14 mouse cellular contexts compared by ENCODE assay signal in the genomic region with DNA sequence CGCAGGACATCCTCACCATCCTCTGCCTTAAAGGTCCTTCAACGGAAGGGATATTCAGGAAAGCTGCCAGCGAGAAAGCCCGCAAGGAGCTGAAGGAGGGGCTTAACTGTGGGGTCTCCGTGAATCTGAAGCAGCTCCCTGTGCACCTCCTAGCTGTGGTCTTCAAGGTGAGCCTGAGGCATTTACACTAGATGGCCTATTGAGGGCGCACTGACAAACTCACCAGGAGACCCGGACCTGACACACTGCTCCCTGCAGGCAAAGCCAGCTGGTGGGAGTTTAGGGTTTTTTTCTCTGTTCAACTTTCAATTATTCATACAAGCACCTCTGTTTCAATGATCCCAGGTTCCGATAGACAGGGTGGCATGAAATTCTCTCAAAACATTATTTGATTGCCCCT. TPM values are rescaled to one million over a fixed set of nuclear protein-coding genes. Genes with fewer than 3 reads are reported as not detected.
DNase-seq lines count a peak whose midpoint lies in the region; ATAC-seq and TF ChIP-seq lines count a peak whose summit lies in the region.
"Had no signal": no experiment of that assay in that cellular context is flagged by ENCODE, and none has a peak within 500 bp of the region (broad histone marks: within the 10 kb centered on the region; RNA-seq: fewer than 3 reads in every experiment).

No protein-coding gene starts in this region.

- 0 out of 2 replicates have a peak, but pooled peaks have one; percentile 23 for TF ChIP-seq CTCF in kidney, adult 2 months (conservative IDR thresholded peaks at IDR 0.05; ENCODE audit: insufficient read depth, insufficient read length, low read depth, low read length)
- TF ChIP-seq CTCF in thymus, adult 2 months (IDR thresholded peaks at IDR 0.05; ENCODE audit: borderline replicate concordance, control insufficient read depth, extremely low read depth, insufficient read depth, low read length, poor library complexity) = no peak

- no peaks in the 10 kb centered on the region for H3K36me3 ChIP-seq in kidney, adult 2 months (ENCODE audit: control insufficient read depth, insufficient read depth, low read length)
- H3K36me3 ChIP-seq in thymus, adult 2 months (ENCODE audit: control insufficient read depth, insufficient read depth, low read length) = no peaks in the 10 kb centered on the region
- H3K36me3 ChIP-seq in embryonic facial prominence, embryonic 10.5 days (replicated peaks) = no peaks in the 10 kb centered on the region
- H3K36me3 ChIP-seq in limb, embryonic 10.5 days = no peaks in the 10 kb centered on the region
- H3K36me3 ChIP-seq: heart, embryonic 13.5 days; limb, embryonic 12.5 days had no signal

- no peak overlapping the region for H3K4me3 ChIP-seq in kidney, adult 2 months (ENCODE audit: insufficient read depth, low read depth, low read length)
- no peak overlapping the region for H3K4me3 ChIP-seq in thymus, adult 2 months (ENCODE audit: control insufficient read depth, insufficient read depth, low read length)
- H3K4me3 ChIP-seq in embryonic facial prominence, embryonic 10.5 days = no peak overlapping the region
- no peak overlapping the region for H3K4me3 ChIP-seq in limb, embryonic 10.5 days
- H3K4me3 ChIP-seq: erythroblast, embryonic 14.5 days; heart, embryonic 13.5 days; limb, embryonic 12.5 days; myocyte had no signal

- H3K4me1 ChIP-seq in kidney, adult 2 months (ENCODE audit: control insufficient read depth, insufficient read depth, low read length) = no peaks in the 10 kb centered on the region
- H3K4me1 ChIP-seq in thymus, adult 2 months (replicated peaks; ENCODE audit: control insufficient read depth, insufficient read depth, low read length) = peaks cover 15% of the 10 kb centered on the region
- peaks cover 10% of the 10 kb centered on the region for H3K4me1 ChIP-seq in embryonic facial prominence, embryonic 10.5 days
- peaks cover 7% of the 10 kb centered on the region for H3K4me1 ChIP-seq in limb, embryonic 10.5 days

- no peaks in the 10 kb centered on the region for H3K9me3 ChIP-seq in embryonic facial prominence, embryonic 10.5 days
- H3K9me3 ChIP-seq in limb, embryonic 10.5 days (replicated peaks) = no peaks in the 10 kb centered on the region
- H3K9me3 ChIP-seq: heart, embryonic 13.5 days; limb, embryonic 12.5 days had no signal

- H3K27ac ChIP-seq in kidney, adult 2 months (ENCODE audit: insufficient read depth, low read depth, low read length) = no peak overlapping the region
- H3K27ac ChIP-seq in thymus, adult 2 months (ENCODE audit: control insufficient read depth, insufficient read depth, low read length) = no peak overlapping the region
- no peak overlapping the region for H3K27ac ChIP-seq in embryonic facial prominence, embryonic 10.5 days (replicated peaks)
- H3K27ac ChIP-seq in limb, embryonic 10.5 days = no peak overlapping the region
- H3K27ac ChIP-seq: heart, embryonic 13.5 days; limb, embryonic 12.5 days had no signal

- no peak for ATAC-seq in erythroblast, adult 5-6 weeks (replicated peaks; ENCODE audit: low FRiP score, poor library complexity, severe bottlenecking)

- no peak for TF ChIP-seq POLR2A in kidney, adult 2 months (IDR thresholded peaks at IDR 0.05; ENCODE audit: low read depth, low read length)
- no peak for TF ChIP-seq POLR2A in thymus, adult 2 months (IDR thresholded peaks at IDR 0.05; ENCODE audit: control insufficient read depth, extremely low read depth, insufficient read depth, low read length, poor library complexity)

- H3K27me3 ChIP-seq in kidney, adult 2 months (replicated peaks; ENCODE audit: control insufficient read depth, insufficient read depth, low read length) = no peaks in the 10 kb centered on the region
- no peaks in the 10 kb centered on the region for H3K27me3 ChIP-seq in thymus, adult 2 months (ENCODE audit: control insufficient read depth, insufficient read depth, low read length)
- H3K27me3 ChIP-seq in embryonic facial prominence, embryonic 10.5 days (replicated peaks; ENCODE audit: low read depth, poor library complexity, severe bottlenecking) = no peaks in the 10 kb centered on the region
- no peaks in the 10 kb centered on the region for H3K27me3 ChIP-seq in limb, embryonic 10.5 days (ENCODE audit: low read depth, poor library complexity, severe bottlenecking)
- H3K27me3 ChIP-seq: limb, embryonic 12.5 days had no signal

- WGBS in kidney, adult 2 months = 52% methylated on average over 8 of the region's 8 CpGs
- WGBS in thymus, adult 2 months = 84% methylated on average over 8 of the region's 8 CpGs
- WGBS in embryonic facial prominence, embryonic 10.5 days = 32% methylated on average over 8 of the region's 8 CpGs
- WGBS in limb, embryonic 10.5 days = 30% methylated on average over 8 of the region's 8 CpGs

- no peak for DNase-seq in kidney, adult 2 months
- DNase-seq in kidney, postnatal 25 days = no peak
- peak; percentile 34 for DNase-seq in thymus, postnatal 4 days
- no peak for DNase-seq in thymus, adult 2 months
- DNase-seq in ZHBTc4 (ENCODE audit: low read depth, low spot score) = peak; percentile 86
- no peak for DNase-seq in embryonic facial prominence, embryonic 10.5 days (ENCODE audit: low spot score)
- no peak for DNase-seq in limb, embryonic 10.5 days (ENCODE audit: low spot score)
- DNase-seq: cerebellum, postnatal 36 days; lung, postnatal 4 days had no signal

RNA-seq across cellular contexts. Expression of a gene that starts 3.5 kb away (rescaled TPM):
- 0.91 and 1.8 TPM in 2 replicates for polyA plus RNA-seq in kidney, adult 2 months (2012; rRNA removed)
- polyA plus RNA-seq in thymus, adult 2 months (2012; rRNA removed) = 8.9 and 9.0 TPM in 2 replicates
- 6.5 and 11.9 TPM in 2 replicates for total RNA-seq in erythroblast, adult 5-6 weeks (2015; ENCODE audit: low replicate concordance)
- total RNA-seq in erythroblast, adult 5-6 weeks (2017; ENCODE audit: low replicate concordance) = 5.2 and 6.1 TPM in 2 replicates
- polyA plus RNA-seq in embryonic facial prominence, embryonic 10.5 days (2016; fragmentation: Nextera tagmentation; extraction: Ambion mirVana) = 0.36 and 0.37 TPM in 2 replicates
- 0.19 and 0.26 TPM in 2 replicates for polyA plus RNA-seq in limb, embryonic 10.5 days (2016; fragmentation: Nextera tagmentation; extraction: Ambion mirVana)
- polyA plus RNA-seq: erythroblast, embryonic 14.5 days had no signal

RNA-seq across cellular contexts. Expression of a gene that starts 16.1 kb away (rescaled TPM):
- 77.2 and 85.9 TPM in 2 replicates for polyA plus RNA-seq in kidney, adult 2 months (2012; rRNA removed)
- 47.1 and 54.6 TPM in 2 replicates for polyA plus RNA-seq in thymus, adult 2 months (2012; rRNA removed)
- total RNA-seq in erythroblast, adult 5-6 weeks (2015; ENCODE audit: low replicate concordance) = 12.5 and 19.4 TPM in 2 replicates
- 7.8 and 8.0 TPM in 2 replicates for total RNA-seq in erythroblast, adult 5-6 weeks (2017; ENCODE audit: low replicate concordance)
- polyA plus RNA-seq in embryonic facial prominence, embryonic 10.5 days (2016; fragmentation: Nextera tagmentation; extraction: Ambion mirVana) = 53.6 and 54.1 TPM in 2 replicates
- 48.8 and 53.0 TPM in 2 replicates for polyA plus RNA-seq in limb, embryonic 10.5 days (2016; fragmentation: Nextera tagmentation; extraction: Ambion mirVana)

Comparison
In these comparisons a context has a peak if more than half of its experiments do, and no peak if none do; other contexts are left out.
1. DNase-seq: peak in thymus, postnatal 4 days (single experiment) and ZHBTc4 (single experiment); none in kidney, adult 2 months (single experiment), kidney, postnatal 25 days (0 of 2), thymus, adult 2 months (single experiment), embryonic facial prominence, embryonic 10.5 days (single experiment) and limb, embryonic 10.5 days (single experiment).